Mouse (Mus musculus): ENCODE data around the gene Limk2. TPM values are rescaled to one million over a fixed set of nuclear protein-coding genes. Genes with fewer than 3 reads are reported as not detected.
A peak's percentile ranks its signal among the peaks of the same experiment; 100 is the strongest.

The Limk2 gene
- total RNA-seq, 2 experiments from 2014 or later = 9.8 to 11.9 TPM

DNA sequence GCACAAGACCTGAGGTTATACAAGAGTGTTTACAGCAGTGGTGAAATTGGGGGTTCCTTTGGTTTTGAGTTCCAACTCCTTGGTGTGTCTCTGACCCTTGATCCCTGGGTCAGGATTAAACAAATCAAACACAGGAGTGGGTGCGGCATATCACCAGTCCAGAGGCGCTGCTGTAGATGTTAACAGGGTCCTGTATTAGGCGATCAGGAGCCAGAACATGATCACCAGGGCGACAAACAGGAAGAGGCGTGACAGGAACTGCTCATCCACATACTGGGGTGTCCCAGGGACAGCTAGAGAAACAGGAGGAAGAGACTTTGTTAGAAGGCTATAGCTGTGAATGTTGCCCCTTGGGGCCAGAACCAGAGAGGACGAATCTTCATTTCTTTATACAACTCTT, 8.8 kb upstream of the Limk2 start:
- DNase-seq = no peak
- intact Hi-C loops (cut with DNase I) = no loop called here

DNA sequence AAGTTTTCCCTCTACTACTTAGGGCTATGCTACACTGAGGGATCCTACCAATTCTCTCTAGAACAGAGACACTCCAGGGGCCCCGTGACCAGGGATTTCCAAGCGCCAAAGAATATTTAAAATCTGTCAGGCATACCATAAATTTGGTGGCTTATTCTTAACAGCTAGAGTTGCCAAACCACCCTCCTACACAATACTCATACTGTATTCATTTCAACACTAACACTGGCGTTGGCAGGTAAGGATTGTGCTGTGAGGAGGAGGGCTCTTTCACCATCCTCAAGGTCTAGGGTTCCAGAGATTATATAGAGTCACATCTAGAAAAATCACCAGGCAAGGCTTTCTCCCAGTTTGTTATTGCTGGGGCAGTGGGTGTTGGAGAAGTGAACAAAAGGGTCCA, 7.4 kb upstream of the Limk2 start:
- intact Hi-C loops (cut with DNase I) = no loop called here
- no peak for DNase-seq

DNA sequence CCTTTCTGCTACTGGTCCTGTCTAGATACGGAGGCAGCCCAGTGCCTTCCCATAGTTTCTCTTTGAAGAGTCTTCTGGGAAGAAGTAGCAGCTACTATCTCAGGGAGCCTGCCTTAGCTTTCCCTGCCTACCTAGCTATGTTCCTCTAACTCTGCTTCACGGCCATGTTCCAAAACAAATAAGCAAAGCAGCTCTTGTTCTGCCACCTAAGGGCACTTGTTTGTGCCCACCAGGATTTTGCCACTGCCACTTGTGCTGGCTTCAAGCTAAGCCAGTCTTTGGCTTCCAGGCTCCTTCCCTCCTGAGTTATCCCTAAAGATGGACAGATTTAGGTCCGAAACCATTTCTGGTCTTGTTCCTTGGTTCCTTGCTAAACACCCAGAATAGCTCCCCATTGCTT, 3.1 kb upstream of the Limk2 start:
- no peak for DNase-seq
- intact Hi-C loops (cut with DNase I) = no loop called here

DNA sequence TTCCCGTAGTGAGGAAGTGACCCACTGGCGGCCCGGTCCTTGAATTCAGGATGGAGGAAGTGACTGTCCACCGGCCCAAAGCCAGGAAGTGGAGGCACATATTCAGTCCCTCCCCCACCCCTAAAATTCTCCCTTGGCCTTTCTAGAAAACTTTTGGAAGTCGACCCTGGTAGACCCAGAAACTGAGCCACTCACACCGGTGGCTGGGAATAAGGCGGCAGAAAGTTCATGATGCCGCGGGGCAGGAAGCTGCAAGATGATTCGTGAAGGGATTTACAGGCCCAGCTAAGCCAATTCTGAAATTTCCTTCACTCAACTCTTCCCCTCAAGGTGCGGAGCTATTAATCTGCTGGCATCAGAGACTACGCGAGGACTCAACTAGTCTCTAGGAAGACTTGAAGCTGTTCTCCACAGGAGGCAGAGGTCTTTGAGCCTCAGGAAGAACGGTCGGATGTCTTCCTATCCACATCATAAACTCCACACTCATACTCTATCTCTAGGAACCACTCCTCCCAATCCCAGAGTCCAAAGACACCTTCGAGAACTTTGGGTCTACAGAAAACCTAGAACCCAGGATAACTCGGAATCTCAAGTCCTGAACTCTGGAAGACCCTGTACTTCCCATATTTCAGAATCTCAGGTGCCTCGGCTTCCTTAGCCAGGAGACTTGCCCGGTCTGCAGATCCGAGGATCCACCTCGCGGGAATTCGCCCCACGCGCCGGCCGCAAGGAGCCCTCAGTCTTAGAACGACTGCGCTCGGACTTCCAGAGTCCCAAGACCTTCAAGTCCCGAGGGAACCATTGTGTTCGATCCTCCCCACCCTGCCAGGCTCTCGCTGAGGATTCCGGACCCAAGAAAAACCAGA, 625 bp downstream of the Limk2 start:
- intact Hi-C loops (cut with DNase I) = loop anchor here (2.0 kb wide), 1 partner anchor 60 kb away; no protein-coding TSS in a partner anchor
- no peak for DNase-seq

DNA sequence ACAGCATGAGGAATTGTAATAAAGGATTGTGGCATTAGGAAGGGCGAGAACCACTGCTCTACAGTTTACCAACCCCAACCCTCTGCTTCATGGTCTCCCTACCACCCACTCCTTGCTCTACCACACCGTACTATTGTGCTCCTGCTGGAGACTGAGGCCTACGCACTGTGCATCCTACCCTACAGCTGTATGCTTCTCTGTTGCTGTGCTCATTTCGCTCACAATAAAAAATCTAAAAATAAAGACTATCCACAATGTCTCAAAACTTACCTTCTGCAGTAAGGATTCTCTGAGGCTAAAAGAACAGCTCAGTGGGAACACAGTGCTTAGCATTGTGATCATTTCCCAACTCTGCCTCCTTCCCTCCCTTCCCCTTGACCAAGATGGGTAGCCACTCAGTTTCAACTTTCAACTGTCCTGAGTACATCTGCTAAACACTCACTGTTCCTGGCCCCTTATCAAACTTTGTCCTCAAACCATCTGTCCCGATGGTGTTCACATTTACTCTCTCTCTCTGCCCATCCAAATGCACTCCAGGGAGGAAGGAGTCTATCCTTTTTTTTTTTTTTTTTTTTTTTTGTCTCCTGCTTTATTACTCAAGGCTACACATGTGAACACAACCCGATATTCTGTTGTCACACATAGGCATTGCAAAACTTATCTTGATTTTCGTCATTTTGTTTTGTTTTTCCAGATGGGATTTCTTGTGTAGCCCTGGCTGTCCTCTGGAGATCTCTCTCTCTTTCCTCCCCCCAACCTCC, 4.5 kb downstream of the Limk2 start:
- DNase-seq = no peak
- intact Hi-C loops (cut with DNase I) = no loop called here

DNA sequence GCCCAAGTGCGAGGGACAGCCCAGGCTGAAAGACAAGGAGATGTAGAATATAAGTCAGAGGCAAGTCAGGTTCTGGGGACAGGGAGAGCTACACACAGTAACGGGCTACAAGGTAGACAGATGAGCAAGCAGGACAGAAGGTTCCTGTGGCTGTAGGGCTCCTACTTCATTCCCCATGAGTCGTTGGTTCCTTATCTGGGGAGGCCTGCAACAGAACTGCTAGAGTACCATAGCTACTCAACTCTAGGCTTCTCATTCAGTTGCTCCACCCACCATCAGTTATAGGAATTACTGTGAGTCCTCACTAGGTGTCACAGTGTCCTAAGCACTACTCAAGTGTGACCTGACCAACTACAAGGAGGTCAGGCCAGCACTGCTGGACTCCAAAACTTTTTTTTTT, 6.0 kb downstream of the Limk2 start:
- DNase-seq = no peak
- intact Hi-C loops (cut with DNase I) = no loop called here

DNA sequence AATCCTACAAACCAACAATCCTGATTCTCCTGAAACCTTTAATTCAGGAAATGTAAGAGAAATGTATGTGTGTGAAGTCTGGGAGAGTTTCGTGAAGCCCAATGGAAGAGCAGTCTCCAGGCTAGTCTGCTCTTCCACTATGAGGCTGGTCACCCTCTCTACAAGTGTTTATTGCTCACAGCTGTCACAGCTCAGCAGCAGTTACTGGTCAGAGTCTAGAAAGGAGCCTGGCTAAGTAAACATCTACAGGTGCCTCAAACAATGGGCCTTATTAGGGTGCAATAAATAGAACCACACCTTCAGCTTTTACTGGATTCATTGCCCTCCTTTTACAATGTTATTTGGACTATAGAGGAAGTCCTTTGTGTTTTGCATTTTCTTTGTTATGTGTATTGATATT, 10.7 kb downstream of the Limk2 start:
- intact Hi-C loops (cut with DNase I) = no loop called here
- DNase-seq = no peak

DNA sequence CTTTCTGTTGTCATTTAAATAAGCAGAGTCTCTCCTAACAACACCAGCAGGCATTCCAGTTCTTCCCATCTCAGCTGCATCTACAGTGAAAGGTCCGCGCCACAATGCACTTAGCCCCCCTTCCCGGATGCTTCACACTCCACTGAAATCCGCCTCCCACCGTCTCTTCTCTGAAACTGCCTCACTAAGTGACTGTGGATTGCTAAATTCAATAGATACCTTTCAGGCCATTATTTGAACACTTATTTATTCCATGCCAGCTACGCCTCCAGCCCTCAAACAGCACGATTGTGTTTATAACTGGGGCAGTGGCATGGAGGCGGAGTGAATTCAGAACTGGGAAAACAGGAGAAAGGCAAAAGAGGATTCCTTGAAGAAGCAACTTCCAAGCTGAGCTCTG, 12.4 kb downstream of the Limk2 start:
- no peak for DNase-seq
- intact Hi-C loops (cut with DNase I) = no loop called here

DNA sequence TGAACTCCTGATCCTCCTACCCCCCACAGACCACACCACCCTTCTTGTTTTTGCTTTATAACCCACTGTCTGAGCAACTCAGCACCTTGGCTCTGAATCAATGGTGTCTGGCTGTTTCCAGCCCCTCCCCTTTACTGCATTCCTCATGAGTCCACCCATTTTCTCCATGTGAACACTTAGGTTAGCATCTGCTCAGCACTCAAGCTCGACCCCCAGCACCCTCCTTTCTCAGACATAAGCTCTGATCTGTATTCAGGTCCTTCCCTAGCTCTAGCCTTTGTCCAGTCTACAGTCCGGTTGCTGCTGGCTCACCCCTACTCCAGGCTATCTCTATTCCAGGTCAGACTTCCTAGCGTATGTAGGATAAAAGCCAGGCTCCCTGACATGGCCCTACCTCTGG, 12.9 kb downstream of the Limk2 start:
- DNase-seq = no peak
- intact Hi-C loops (cut with DNase I) = no loop called here

DNA sequence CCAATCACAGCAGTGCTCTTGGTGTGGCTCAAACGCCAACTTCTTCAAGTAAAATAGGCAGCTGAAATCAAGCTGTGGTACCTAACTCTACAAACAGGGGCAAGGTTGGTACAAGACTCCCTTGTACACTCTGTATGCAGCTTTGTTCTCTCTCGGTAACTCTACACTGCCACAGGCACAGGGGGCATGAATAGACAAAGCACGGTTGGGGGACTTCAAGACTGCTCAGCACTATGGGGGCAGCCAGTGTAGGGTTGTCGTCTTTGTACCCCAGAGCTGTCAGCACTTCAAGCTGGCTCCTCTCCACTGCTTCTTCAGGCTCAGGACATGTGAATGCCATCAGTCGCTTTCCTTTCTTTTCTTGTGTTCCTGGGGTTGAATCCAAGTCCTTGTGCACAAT, 14.5 kb downstream of the Limk2 start:
- no peak for DNase-seq
- intact Hi-C loops (cut with DNase I) = no loop called here

DNA sequence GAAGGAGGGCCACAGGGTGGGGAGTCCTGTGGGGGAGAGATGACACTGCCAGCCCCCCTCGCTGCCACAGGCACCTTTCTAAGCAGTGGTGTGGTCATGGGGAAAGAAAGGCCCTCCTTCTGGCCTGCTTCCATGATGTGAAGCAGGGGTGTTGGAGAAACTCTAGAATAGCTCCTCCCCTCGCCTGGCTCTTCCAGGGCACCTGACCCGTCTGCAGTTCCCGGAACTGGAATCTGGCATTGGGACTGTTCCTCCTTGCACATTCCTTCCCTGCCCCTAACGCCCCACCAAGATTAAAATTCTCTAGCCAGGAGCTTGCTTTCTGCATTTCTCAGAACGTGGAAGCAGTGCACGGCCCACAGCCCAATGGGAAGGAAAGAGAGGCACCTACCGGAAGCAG, 16.5 kb downstream of the Limk2 start:
- DNase-seq = no peak
- intact Hi-C loops (cut with DNase I) = no loop called here

DNA sequence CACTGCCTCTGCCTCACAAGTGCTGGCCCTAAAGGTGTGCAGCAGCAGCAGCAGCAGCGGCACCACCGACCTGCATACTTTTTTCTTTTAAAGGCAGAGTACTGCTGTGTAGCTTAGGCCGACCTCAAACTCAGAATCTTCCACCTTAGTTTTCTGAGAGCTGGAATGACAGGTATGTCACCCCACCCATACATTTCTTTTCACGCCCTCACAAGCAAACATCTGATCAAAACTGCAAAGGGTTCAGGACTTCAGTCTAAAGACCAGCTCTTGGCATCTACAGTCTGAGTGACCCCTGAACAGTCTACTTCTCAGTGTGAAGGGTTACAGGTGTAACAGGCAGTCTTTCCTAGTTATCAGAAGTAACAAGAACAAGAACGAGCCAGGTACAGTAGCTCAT, 18.2 kb downstream of the Limk2 start:
- intact Hi-C loops (cut with DNase I) = no loop called here

DNA sequence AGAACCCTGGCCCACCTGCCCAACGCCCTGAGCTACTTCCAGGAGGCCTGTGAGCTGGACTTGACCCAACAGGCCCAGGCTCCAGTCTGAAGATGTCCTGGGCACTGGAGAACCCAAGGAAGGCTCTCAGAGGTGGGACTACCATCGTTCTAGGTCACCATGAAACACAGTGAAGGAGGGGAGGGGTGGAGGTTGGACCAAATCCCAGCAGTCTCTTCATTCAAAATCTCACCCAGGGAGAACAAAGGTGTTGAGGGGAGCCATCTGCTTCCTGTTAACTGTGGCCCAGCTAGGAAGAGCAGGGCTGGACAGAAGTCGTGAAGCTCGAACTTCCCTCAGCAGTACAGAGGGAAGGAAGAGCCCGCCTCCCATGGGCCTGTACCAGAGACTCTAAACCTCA, 19.0 kb downstream of the Limk2 start:
- no peak for DNase-seq
- intact Hi-C loops (cut with DNase I) = loop anchor here (5.0 kb wide), 2 partner anchors 43 to 117 kb away; no protein-coding TSS in a partner anchor

More for the DNA sequence above, 18.2 kb downstream of the Limk2 start:
- no peak for DNase-seq

DNA sequence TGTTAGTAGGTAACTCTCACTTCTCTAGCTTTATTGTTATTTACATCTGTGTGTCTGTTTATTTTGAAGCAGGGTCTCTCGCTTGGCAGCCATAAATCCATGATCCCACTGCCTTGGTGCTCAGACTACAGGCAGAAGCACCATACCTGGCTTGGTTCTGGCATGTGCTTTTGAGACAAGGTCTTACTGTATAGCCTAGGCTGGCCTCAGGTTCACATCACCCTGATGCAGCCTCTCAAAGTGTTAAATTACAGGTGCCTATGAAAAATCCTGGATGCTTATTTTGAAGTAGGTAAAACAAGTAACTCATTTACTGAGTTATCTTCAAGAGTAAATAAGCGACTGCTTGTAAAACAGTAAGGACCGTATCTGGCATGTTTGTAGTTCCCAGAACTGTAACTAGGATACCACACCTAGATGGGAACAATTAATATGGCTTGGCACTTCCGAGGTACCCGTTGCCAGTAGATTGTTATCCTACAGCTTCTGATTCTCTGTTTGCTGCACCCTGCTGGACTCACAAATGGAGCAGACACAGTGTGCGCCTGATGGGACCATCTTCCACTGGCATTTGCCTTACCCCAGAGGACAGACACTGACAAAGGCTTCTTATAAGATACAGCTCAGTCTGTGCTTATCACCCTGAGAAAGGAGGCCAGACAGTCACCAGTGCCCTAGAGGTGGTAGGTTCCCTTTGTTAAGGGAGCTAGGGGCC, 21.4 kb downstream of the Limk2 start:
- intact Hi-C loops (cut with DNase I) = loop anchor here (1.0 to 5.0 kb wide), 3 partner anchors 22 to 120 kb away; partner anchors contain the start of gene Limk2

DNA sequence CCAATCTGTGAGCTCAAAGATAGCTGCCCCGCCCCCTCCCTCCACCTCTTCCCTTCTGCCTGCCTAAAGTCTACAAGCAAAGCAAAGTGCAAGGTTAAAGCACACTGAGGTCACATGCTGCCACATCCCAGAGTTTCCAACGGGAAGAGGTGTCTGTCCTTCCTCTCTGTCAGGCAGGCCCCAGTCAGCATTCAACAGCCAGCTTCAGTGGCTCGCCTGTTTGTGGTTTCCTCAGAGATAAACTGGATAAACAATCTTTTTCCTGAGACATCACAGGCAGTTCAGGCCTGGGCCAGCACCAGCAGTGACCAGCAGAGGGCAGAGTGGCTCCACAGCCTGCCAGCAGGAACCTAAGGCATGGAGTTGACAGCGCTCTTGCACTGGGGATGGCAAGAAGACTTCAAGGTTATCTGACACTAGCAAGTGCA, 22.0 kb downstream of the Limk2 start:
- intact Hi-C loops (cut with DNase I) = loop anchor here (1.0 to 5.0 kb wide), 3 partner anchors 22 to 120 kb away; partner anchors contain the start of gene Limk2
- DNase-seq = peak; percentile 81 to 82

More for the DNA sequence above, 21.4 kb downstream of the Limk2 start:
- no peak for DNase-seq

DNA sequence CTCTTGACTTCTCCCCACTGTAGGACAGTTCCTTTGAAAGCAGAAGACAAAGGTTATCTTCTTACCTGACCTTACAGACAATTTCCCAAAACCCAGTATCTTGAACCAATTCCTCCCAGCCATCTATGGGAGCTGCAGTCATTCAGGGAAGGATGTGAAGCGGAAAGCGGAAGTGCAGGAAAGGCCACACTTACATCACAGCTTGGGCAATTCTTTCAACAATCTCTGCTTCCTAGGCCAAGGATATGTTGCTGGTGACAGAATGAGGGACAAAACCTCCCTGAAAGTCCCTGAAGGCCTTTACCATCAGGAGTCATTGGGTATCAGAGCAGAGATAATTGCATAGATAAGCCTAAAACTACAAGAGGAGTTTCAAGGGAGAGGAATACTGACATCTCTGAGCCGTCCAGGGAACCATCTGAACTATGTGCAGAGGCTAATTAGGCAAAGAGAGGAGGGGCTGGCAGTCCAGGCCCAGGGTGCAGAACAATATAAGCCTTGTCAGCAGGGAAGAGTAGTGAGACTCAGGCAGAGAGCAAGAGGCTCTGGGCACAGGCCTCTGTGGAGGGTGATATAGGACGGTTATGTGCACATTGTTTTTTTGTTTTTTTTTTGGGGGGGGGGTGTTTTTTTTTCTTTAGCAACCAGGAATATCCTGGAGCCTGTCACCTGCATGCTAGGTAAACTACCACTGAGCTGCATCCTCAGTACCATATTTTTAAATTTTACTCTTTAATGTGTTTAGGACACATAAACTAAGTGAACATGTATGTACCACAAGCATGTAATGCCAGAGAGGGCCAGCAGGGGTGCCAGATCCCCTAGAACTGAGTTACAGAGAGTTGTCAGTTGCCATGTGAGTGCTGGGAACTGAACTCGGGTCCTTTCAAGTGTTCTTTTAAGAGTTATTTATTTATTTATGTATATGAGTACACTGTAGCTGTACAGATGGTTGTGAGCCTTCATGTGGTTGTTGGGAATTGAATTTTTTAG, 26.1 kb downstream of the Limk2 start:
- DNase-seq = no peak
- intact Hi-C loops (cut with DNase I) = loop anchor here (1.0 kb wide), 1 partner anchor 10 kb away; no protein-coding TSS in a partner anchor

DNA sequence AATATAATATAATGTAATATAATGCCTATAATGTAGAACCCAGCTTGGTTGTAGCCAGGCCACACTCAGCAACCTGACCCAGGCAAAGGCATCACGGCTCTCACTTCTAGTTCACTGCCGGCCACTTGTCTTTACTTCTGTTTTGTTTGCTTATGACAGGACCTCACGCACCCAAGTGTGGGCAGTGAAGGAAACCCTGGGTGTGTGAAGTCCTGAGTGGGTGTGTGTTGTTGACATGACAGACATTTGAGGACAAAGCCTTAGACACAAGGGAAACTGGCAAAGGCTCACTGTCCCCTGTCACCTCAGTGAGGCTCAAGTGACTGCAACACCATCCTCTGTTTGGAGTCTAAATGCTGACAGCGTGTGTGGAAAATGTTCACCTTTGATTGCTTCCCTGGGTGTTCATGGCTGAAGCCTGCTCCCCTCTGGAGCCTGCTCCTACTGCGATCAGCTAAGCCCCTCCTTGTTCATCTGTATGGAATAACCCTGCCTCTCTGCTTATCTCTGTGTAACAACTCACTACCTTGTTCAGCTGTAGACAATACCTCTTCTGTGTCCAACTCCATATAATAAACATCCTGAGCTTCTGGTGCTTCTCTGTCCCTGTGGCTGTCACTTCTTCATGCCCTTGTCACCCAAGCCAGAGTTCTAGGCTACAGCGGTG, 27.7 kb downstream of the Limk2 start:
- intact Hi-C loops (cut with DNase I) = no loop called here
- DNase-seq = no peak

DNA sequence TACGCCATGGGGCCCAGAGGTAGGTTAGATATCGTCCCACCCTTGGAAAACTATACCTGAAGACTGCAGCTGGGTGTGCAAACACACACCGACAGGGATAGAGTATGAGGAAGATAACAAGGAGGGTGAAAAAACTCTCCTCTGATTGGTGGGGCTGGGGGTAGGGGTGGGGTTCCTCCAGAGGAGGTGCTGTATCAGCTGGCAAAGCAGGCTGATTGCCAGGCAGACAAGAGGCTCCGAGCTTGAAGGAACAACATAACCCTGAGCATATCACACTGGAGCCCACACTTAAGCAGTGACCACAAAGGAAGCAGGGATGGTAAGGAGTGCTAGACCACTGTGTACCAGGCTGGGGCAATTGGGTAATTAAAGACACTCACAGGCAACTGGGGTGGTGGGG, 29.6 kb downstream of the Limk2 start:
- intact Hi-C loops (cut with DNase I) = no loop called here
- DNase-seq = no peak

DNA sequence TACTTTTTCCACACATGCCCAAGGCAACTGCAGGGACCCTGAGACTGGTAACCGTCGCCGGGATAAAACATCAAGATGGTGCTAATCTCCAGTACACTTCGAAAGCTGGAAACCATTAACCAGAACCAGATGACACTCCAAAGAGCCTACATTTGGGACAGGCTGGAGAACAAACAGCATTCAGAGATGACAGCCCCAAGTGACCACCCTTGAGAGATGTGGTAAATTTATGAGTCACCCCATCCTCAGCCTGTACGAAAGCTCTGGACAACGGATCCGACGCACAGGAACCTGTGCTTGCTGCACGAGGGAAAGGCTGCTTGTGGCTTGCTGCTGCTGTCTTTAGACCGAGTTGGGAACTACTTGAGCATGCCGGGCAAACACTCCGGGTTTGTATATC, 34.2 kb downstream of the Limk2 start:
- intact Hi-C loops (cut with DNase I) = no loop called here
- DNase-seq = no peak
